Mouse (Mus musculus): ENCODE measurements at regions not wholly inside any gene's neighbourhood (a gene's known extent, or its start where the extent isn't known, plus 50 kb on each side); places are given as distances from the start of the nearest gene placed in this dataset.
"Not testable (repeated sequence)": the region's sequence is repeated elsewhere in the genome, so short reads cannot be mapped to it uniquely, and the experiment has no call there.

DNA sequence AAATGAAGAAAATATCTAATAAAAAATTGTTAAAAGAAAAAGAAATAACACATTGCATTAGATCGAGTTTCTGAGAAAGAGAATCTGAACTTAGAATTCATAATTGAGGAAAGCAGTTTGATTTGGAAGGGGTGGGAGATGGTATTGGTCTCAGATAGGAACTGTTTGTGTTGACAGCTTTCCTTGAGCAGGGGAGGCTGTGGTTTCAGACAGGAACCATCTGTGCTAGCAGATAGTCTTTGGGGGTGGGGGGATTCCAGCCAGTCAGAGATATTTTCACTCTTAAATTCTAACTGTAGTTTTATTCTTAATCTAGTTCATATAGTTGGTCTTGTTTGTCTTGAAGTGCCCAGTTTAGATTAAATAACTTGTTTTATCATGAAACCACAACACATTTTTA lies 205.3 kb upstream of the Olfr1507 start:
- not testable (repeated sequence) for DNase-seq (ENCODE audit: low read depth, low spot score)

DNA sequence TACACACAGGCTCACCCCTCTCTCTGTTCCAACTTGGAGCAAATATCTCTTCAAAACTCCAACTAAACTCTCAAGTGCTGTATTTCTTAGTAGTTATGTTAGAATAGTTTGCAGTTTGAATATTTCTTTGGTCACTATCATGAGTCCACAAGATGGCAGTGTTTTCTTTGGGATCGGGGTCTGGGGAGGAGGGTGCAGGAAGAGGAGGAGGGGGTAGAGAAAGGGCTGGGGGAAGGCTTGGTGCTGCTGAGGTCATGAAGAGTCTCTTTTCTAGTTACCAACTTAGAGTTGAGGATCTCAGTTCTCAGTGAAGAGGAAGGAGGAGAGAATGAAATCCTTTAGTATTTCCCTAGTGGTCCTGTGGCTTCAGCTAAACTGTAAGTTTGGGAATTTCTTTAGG lies 188.1 kb upstream of the Olfr1507 start:
- not testable (repeated sequence) for DNase-seq (ENCODE audit: low read depth, low spot score)

DNA sequence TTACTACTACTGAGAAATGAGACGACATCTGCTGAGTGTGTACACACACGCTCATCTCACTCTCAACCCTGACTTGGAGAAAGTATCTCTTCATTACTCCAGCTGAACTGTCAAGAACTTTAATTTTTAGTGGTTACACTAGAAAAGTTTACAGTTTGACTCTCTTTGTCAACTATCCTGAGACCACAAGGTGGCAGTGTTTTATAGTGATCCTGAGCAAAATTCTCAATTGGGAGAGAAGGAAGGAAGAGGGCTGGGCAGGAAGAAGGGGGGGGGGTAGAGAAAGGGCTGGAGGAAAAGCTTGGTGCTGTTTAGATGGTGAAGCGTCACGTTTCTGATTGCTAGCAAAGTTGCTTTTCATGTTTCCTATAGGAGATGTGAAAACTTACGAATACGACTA lies 158.8 kb upstream of the Olfr1507 start:
- no peak for DNase-seq (ENCODE audit: low read depth, low spot score)

DNA sequence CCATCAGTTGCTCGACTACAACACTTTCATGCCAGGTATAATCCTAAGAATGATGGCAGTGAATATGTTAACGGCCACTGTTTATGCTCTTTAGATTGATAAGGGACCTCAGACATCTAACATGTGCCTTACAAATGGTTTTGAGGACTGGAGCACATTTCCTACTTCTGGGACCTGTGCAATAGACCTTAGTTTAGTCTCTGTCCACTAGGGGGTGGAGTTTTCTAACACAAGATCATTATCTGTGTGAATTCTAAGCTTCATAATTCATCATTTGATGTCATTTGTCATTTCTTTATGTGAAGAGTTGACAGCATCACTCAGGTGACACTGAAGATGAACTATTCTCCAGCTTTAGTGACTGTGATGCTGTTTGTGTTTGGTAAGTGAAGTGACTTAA lies 142.6 kb upstream of the Olfr1507 start:
- no peak for DNase-seq (ENCODE audit: low read depth, low spot score)

- DNase-seq (ENCODE audit: low read depth, low spot score) = no peak
These were observed 126.6 kb upstream of the Olfr1507 start for GRCm38 (mm10) chr14:52622184-52622583.

DNA sequence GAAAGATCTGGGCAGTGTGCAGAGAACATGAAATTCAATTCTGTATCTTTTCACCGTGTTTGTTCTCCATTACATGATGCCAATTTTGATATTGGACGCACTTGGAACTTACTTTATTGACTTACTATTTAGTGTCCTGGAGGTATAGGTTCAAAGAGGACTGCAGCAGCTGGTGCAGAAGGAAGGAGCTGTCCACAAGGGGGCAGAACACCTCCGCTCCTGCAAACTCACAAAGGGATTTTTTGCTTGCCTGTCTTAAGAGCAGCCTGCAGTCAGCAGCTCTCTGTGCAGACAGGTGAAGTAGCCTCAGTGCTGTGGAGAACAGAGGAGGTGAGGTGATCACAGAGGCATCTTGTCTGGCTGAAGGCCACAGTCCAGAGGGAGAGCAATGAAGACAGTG lies 84.8 kb upstream of the Olfr1507 start:
- DNase-seq (ENCODE audit: low read depth, low spot score) = no peak

GRCm38 (mm10) chr14:52566920-52567319 lies 71.4 kb upstream of the Olfr1507 start:
- no peak for DNase-seq (ENCODE audit: low read depth, low spot score)

GRCm38 (mm10) chr14:52565606-52566005 lies 70.1 kb upstream of the Olfr1507 start:
- DNase-seq (ENCODE audit: low read depth, low spot score) = no peak

DNA sequence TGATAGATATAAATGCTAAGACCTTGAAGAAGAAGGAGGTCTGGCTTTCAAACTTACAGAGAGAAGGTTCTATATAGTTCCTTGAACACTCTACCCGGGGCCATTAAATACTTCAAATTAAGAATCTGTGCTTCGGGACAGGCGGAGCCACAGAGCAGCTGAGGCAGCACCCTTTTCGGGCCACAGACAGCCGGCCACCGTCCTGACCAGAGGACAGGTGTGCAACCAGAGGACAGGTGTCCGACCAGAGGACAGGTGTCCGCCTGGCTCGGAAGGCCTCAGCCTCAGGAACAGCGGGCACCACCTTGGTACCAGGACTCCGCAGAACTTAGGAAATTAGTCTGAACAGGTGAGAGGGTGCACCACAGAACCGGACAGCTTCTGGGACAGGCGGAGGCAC lies 60.8 kb upstream of the Olfr1507 start:
- DNase-seq (ENCODE audit: low read depth, low spot score) = not testable (repeated sequence)

GRCm38 (mm10) chr14:52553399-52553798 lies 57.9 kb upstream of the Olfr1507 start:
- DNase-seq (ENCODE audit: low read depth, low spot score) = no peak

DNA sequence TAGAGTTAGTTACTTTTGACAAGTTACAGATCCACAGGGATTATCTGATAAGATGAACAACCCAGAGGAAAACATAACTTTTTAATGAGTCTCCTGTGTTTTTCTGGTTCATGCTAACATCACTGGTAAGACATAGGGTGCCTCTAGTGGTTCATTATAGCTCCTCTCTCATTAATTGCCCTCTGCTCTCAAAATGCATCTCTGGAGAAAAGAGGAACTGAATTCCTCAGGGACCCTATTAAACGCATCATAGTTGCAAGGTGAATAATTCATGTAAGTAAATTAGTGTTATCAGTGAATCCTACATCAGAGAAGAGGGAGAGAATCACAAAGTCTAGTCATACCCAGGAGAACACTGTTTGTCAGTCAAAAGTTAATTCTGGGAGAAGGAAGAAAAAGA lies 52.4 kb upstream of the Olfr1507 start:
- no peak for DNase-seq (ENCODE audit: low read depth, low spot score)

Data from skeletal muscle tissue, adult 2 months (tissue).